Mouse (Mus musculus): ENCODE results near the gene Scamp3.
"Not testable (repeated sequence)": the region's sequence is repeated elsewhere in the genome, so short reads cannot be mapped to it uniquely, and the experiment has no call there.

Gene Scamp3

GRCm38 (mm10) chr3:89177242-89178106 is at the start of gene Scamp3:
Gene Scamp3 (plus strand): TSS chr3:89177473.
- DNase-seq = peak; percentile 95

GRCm38 (mm10) chr3:89129908-89130307 is 47.4 kb upstream of the Scamp3 start:
- no peak for DNase-seq

GRCm38 (mm10) chr3:89131816-89132215 is 45.5 kb upstream of the Scamp3 start:
- DNase-seq = no peak

- peak; percentile 23 for DNase-seq
Observed at GRCm38 (mm10) chr3:89132285-89133062, 44.8 kb upstream of the Scamp3 start.

GRCm38 (mm10) chr3:89133063-89133450 is 44.2 kb upstream of the Scamp3 start:
- no peak for DNase-seq

GRCm38 (mm10) chr3:89133752-89134151 is 43.5 kb upstream of the Scamp3 start:
- DNase-seq = no peak

GRCm38 (mm10) chr3:89135958-89136357 is 41.3 kb upstream of the Scamp3 start, which contains the start of gene Pklr:
Gene Pklr (plus strand): TSS chr3:89136142.
- no peak for DNase-seq

- DNase-seq = no peak
Observed at GRCm38 (mm10) chr3:89136365-89136764, 40.9 kb upstream of the Scamp3 start.

- DNase-seq = no peak
Observed at GRCm38 (mm10) chr3:89144821-89145220, 32.5 kb upstream of the Scamp3 start.

- no peak for DNase-seq
Observed at GRCm38 (mm10) chr3:89145566-89145965, 31.7 kb upstream of the Scamp3 start.

- peak; percentile 60 for DNase-seq
Observed at GRCm38 (mm10) chr3:89147101-89147978, 29.9 kb upstream of the Scamp3 start.

GRCm38 (mm10) chr3:89147979-89148311 is 29.3 kb upstream of the Scamp3 start:
- no peak for DNase-seq

- no peak for DNase-seq
Observed at GRCm38 (mm10) chr3:89148567-89148966, 28.7 kb upstream of the Scamp3 start.

- no peak for DNase-seq
Observed at GRCm38 (mm10) chr3:89152084-89152835, 25.0 kb upstream of the Scamp3 start.

- no peak for DNase-seq
Observed at GRCm38 (mm10) chr3:89156951-89157350, 20.3 kb upstream of the Scamp3 start.

GRCm38 (mm10) chr3:89158651-89159050 is 18.6 kb upstream of the Scamp3 start:
- no peak for DNase-seq

- peak; percentile 76 for DNase-seq
Observed at GRCm38 (mm10) chr3:89159211-89159610, 18.1 kb upstream of the Scamp3 start.

GRCm38 (mm10) chr3:89159616-89160344 is 17.5 kb upstream of the Scamp3 start, which contains the start of gene Hcn3:
Gene Hcn3 (minus strand): TSS chr3:89160196.
- DNase-seq = peak; percentile 52

GRCm38 (mm10) chr3:89161207-89161606 is 16.1 kb upstream of the Scamp3 start:
- not testable (repeated sequence) for DNase-seq

GRCm38 (mm10) chr3:89161786-89162185 is 15.5 kb upstream of the Scamp3 start:
- DNase-seq = no peak

- no peak for DNase-seq
Observed at GRCm38 (mm10) chr3:89163123-89163522, 14.2 kb upstream of the Scamp3 start.
